Mouse (Mus musculus): Measurements from ENCODE around the gene Atxn2l. TPM values are rescaled to one million over a fixed set of nuclear protein-coding genes. Genes with fewer than 3 reads are reported as not detected.

The Atxn2l gene
- polyA plus RNA-seq, 1 experiment: 208 TPM

DNA sequence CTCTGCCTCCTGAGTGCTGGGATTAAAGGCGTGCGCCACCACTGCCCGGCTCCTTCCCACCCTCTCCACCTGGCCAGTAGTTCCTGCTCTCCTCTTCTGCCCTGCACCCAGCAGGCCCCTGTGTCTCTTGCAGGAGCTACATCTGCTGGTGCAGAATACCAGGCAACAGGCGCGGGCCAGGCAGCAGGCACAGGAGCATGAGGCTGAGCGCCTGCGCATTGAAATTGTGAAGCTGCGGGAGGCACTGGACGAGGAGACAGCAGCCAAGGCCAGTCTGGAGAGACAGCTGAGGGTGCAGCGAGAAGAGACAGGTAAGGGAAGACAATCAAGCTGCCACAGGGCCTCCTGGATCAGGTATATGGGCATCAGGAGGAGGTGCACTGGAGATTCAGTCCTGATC is 59.2 kb downstream of the Atxn2l start:
- no peak for DNase-seq (ENCODE audit: low read depth in 1 of 2, low spot score in 2 of 2)
- H3K4me3 ChIP-seq (ENCODE audit: extremely low read depth, insufficient read depth, insufficient read length): no peak overlapping the region
- no peaks in the 10 kb centered on the region for H3K4me1 ChIP-seq (ENCODE audit: control insufficient read depth, insufficient read depth, insufficient read length)
- peaks cover 52% of the 10 kb centered on the region for H3K36me3 ChIP-seq (ENCODE audit: control insufficient read depth, insufficient read depth, low read length)
- 94% methylated on average over 10 of the region's 10 CpGs for WGBS
- H3K27me3 ChIP-seq (ENCODE audit: control insufficient read depth, insufficient read depth, low read length): no peaks in the 10 kb centered on the region
- H3K27ac ChIP-seq (ENCODE audit: insufficient read depth, low read length): no peak overlapping the region
- TF ChIP-seq POLR2A (IDR thresholded peaks at IDR 0.05; ENCODE audit: low read depth, low read length) (no peak), CTCF (IDR thresholded peaks at IDR 0.05; ENCODE audit: extremely low read depth, insufficient read depth, insufficient read length, insufficient replicate concordance) (no peak)

Other genes with a start within 250 kb of the Atxn2l start
- 73.4 and 99.1 TPM in 2 replicates for gene Sbk1, start 230.8 kb downstream of the Atxn2l start, polyA plus RNA-seq (2012; rRNA removed)
- gene Lat, start 133.9 kb downstream of the Atxn2l start, polyA plus RNA-seq (2012; rRNA removed): 164 and 223 TPM in 2 replicates
- 115 and 208 TPM in 2 replicates for gene Spns1, start 126.0 kb downstream of the Atxn2l start, polyA plus RNA-seq (2012; rRNA removed)
- gene Nfatc2ip, start 106.7 kb downstream of the Atxn2l start, polyA plus RNA-seq (2012; rRNA removed): 9.0 and 10.7 TPM in 2 replicates
- 268 and 290 TPM in 2 replicates for gene Cd19, start 88.5 kb downstream of the Atxn2l start, polyA plus RNA-seq (2012; rRNA removed)
- 60.3 and 73.9 TPM in 2 replicates for gene Rabep2, start 74.7 kb downstream of the Atxn2l start, polyA plus RNA-seq (2012; rRNA removed)
- 2.4 and 2.6 TPM in 2 replicates for gene Atp2a1, start 40.3 kb downstream of the Atxn2l start, polyA plus RNA-seq (2012; rRNA removed)
- gene Sh2b1, start 28.0 kb downstream of the Atxn2l start, polyA plus RNA-seq (2012; rRNA removed): 53.4 and 67.4 TPM in 2 replicates
- gene Tufm, start 16.1 kb downstream of the Atxn2l start, polyA plus RNA-seq (2012; rRNA removed): 51.8 and 58.1 TPM in 2 replicates
- 61.0 and 64.7 TPM in 2 replicates for gene Eif3c, start 63.0 kb upstream of the Atxn2l start, polyA plus RNA-seq (2012; rRNA removed)
- gene Apobr, start 81.5 kb upstream of the Atxn2l start, polyA plus RNA-seq (2012; rRNA removed): 13.6 and 15.8 TPM in 2 replicates
- gene Cln3, start 82.4 kb upstream of the Atxn2l start, polyA plus RNA-seq (2012; rRNA removed): 105 and 118 TPM in 2 replicates
- 0.79 and 1.5 TPM in 2 replicates for gene Il27, start 91.5 kb upstream of the Atxn2l start, polyA plus RNA-seq (2012; rRNA removed)
- 28.8 and 42.3 TPM in 2 replicates for gene Nupr1, start 127.4 kb upstream of the Atxn2l start, polyA plus RNA-seq (2012; rRNA removed)
- gene Sgf29, start 145.9 kb upstream of the Atxn2l start, polyA plus RNA-seq (2012; rRNA removed): 31.4 and 32.3 TPM in 2 replicates
- gene Sult1a1, start 173.0 kb upstream of the Atxn2l start, polyA plus RNA-seq (2012; rRNA removed): 10.5 and 12.9 TPM in 2 replicates
- gene Bola2, start 192.0 kb upstream of the Atxn2l start, polyA plus RNA-seq (2012; rRNA removed): 37.4 and 51.8 TPM in 2 replicates
- 13.2 and 19.5 TPM in 2 replicates for gene Slx1b, start 192.3 kb upstream of the Atxn2l start, polyA plus RNA-seq (2012; rRNA removed)
- gene Coro1a, start 204.3 kb upstream of the Atxn2l start, polyA plus RNA-seq (2012; rRNA removed): 1,755 and 1,932 TPM in 2 replicates

Measured in spleen, adult 2 months (tissue).